Mouse (Mus musculus): ENCODE results near the gene Ttn. TPM values are rescaled to one million over a fixed set of nuclear protein-coding genes. Genes with fewer than 3 reads are reported as not detected.

Gene Ttn
- total and polyA plus RNA-seq, 3 experiments, result 0.22 TPM; not detected in 2

DNA sequence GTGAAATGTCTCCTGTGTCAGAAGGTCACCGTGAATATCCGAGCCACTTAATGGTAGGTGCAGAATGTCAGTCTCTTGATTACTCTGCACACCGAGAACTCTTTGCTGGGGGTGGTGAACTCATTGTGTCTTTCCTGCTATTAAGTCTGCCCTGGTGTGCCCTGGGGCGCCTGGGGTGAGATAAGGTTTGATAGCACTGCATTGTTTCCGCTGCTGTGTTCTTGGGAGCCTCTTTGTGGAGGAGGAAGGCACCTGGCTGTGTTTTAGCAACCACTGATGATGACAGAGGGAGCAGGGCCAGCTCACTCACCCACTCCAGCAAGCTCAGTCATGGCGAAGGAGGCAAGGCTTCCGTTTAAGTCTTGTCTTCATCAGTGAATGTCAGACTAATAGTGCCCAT, 294.2 kb downstream of the Ttn start:
- no peak for ATAC-seq (ENCODE audit: extremely low read depth, insufficient number of reproducible peaks, low FRiP score, poor library complexity, severe bottlenecking)

DNA sequence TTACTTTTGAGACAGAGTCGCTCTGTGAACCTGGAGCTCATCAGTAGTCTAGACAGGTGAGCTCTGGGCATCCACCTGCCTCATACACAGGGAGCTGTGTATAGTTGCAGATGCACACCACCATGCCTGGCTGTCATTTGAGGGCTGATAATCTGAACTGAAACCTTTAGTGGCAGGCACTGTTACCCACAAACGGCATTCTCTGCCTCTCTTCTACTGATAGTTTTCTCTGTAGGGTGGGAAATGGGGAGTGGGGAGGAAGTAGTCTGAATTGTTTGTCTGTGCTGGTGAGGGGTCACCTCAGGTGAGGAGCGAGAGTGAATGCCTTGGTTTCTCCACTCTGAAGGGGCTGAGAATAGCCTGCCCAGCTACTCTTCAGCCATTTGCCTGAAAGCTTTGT, 294.7 kb downstream of the Ttn start:
- ATAC-seq (ENCODE audit: extremely low read depth, insufficient number of reproducible peaks, low FRiP score, poor library complexity, severe bottlenecking), result no peak
- no peak for DNase-seq (ENCODE audit: low spot score)

More for the DNA sequence above, 294.2 kb downstream of the Ttn start:
- no peaks in the 10 kb centered on the region for H3K27me3 ChIP-seq (ENCODE audit: insufficient read depth, low read length)
- H3K9me3 ChIP-seq (replicated peaks), result no peaks in the 10 kb centered on the region
- DNase-seq (ENCODE audit: low spot score), result no peak
- H3K4me1 ChIP-seq (ENCODE audit: insufficient read depth, low read depth, low read length), result no peaks in the 10 kb centered on the region
- peaks cover 93% of the 10 kb centered on the region for H3K36me3 ChIP-seq (replicated peaks)
- TF ChIP-seq POLR2AphosphoS5 (IDR thresholded peaks at IDR 0.05; ENCODE audit: insufficient replicate concordance, low read depth, low read length) (no peak), GATA2 (IDR thresholded peaks at IDR 0.05; ENCODE audit: borderline replicate concordance, low read depth, low read length) (no peak), CTCF (IDR thresholded peaks at IDR 0.05; ENCODE audit: low read depth, low read length) (no peak), TAL1 (conservative IDR thresholded peaks at IDR 0.05; ENCODE audit: low read depth, low read length) (no peak), GATA1 (IDR thresholded peaks at IDR 0.05; ENCODE audit: borderline replicate concordance, low read length) (no peak)
- H3K4me3 ChIP-seq (ENCODE audit: low read depth, low read length), result no peak overlapping the region

DNA sequence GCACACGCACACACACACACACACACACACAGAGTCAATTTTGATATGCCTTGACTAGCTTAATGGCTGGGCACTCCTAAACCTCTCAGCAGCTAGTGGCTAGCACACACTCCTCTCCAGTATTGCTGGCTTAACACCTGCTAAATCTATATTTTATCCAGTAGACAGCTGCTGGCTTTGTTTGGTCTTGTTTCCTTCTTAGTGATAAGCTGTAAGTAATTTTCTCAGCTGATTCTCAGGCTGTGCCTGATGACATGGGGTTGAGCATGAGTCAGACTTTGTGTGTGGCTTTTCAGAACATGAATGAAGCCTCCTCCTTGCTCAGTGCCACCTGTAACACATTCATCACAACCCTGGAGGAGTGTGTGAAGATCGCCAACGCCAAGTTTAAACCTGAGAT, 295.4 kb downstream of the Ttn start:
- Histone ChIP-seq H3K4me1 (ENCODE audit: insufficient read depth, low read depth, low read length) (no peaks in the 10 kb centered on the region), H3K4me3 (ENCODE audit: low read depth, low read length) (no peak overlapping the region), H3K36me3 (replicated peaks) (peaks cover 93% of the 10 kb centered on the region), H3K9me3 (replicated peaks) (no peaks in the 10 kb centered on the region), H3K27me3 (ENCODE audit: insufficient read depth, low read length) (no peaks in the 10 kb centered on the region)
- no peak for TF ChIP-seq CTCF (IDR thresholded peaks at IDR 0.05; ENCODE audit: low read depth, low read length)
- no peak for TF ChIP-seq GATA2 (IDR thresholded peaks at IDR 0.05; ENCODE audit: borderline replicate concordance, low read depth, low read length)
- no peak for TF ChIP-seq TAL1 (conservative IDR thresholded peaks at IDR 0.05; ENCODE audit: low read depth, low read length)
- no peak for TF ChIP-seq GATA1 (IDR thresholded peaks at IDR 0.05; ENCODE audit: borderline replicate concordance, low read length)
- TF ChIP-seq POLR2AphosphoS5 (IDR thresholded peaks at IDR 0.05; ENCODE audit: insufficient replicate concordance, low read depth, low read length), result no peak
- ATAC-seq (ENCODE audit: extremely low read depth, insufficient number of reproducible peaks, low FRiP score, poor library complexity, severe bottlenecking) (no peak), DNase-seq (ENCODE audit: low spot score) (no peak)

More for the DNA sequence above, 294.7 kb downstream of the Ttn start:
- no peaks in the 10 kb centered on the region for H3K27me3 ChIP-seq (ENCODE audit: insufficient read depth, low read length)
- no peaks in the 10 kb centered on the region for H3K4me1 ChIP-seq (ENCODE audit: insufficient read depth, low read depth, low read length)
- TF ChIP-seq GATA2 (IDR thresholded peaks at IDR 0.05; ENCODE audit: borderline replicate concordance, low read depth, low read length) (no peak), TAL1 (conservative IDR thresholded peaks at IDR 0.05; ENCODE audit: low read depth, low read length) (no peak), CTCF (IDR thresholded peaks at IDR 0.05; ENCODE audit: low read depth, low read length) (no peak), POLR2AphosphoS5 (IDR thresholded peaks at IDR 0.05; ENCODE audit: insufficient replicate concordance, low read depth, low read length) (no peak), GATA1 (IDR thresholded peaks at IDR 0.05; ENCODE audit: borderline replicate concordance, low read length) (no peak)
- no peak overlapping the region for H3K4me3 ChIP-seq (ENCODE audit: low read depth, low read length)
- peaks cover 93% of the 10 kb centered on the region for H3K36me3 ChIP-seq (replicated peaks)
- H3K9me3 ChIP-seq (replicated peaks), result no peaks in the 10 kb centered on the region

DNA sequence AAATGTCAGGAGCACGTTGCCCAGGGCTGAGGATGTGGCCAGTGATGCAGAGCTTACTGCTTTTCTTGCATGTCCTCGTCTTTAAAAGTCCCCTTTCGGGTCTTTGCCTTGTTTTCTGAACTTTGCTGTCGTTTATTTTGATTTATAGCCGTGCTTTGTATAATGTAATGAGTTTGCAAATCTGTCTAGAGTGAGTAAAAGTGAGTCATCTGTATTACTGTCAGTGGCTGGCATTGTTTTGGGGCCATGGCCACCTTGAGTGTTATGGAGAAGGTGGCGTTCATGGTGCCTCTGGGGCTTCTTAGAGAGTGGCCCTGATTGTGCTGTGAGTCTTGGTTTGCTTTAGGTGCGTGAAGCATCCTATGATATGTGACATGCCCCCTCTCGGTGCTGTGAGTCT, 300.0 kb downstream of the Ttn start:
- no peak for TF ChIP-seq TAL1 (conservative IDR thresholded peaks at IDR 0.05; ENCODE audit: low read depth, low read length)
- TF ChIP-seq CTCF (IDR thresholded peaks at IDR 0.05; ENCODE audit: low read depth, low read length), result no peak
- TF ChIP-seq GATA1 (IDR thresholded peaks at IDR 0.05; ENCODE audit: borderline replicate concordance, low read length), result no peak
- no peak for TF ChIP-seq GATA2 (IDR thresholded peaks at IDR 0.05; ENCODE audit: borderline replicate concordance, low read depth, low read length)
- no peak for TF ChIP-seq POLR2AphosphoS5 (IDR thresholded peaks at IDR 0.05; ENCODE audit: insufficient replicate concordance, low read depth, low read length)
- H3K36me3 ChIP-seq (replicated peaks), result peaks cover 94% of the 10 kb centered on the region
- H3K9me3 ChIP-seq (replicated peaks), result no peaks in the 10 kb centered on the region
- H3K4me1 ChIP-seq (ENCODE audit: insufficient read depth, low read depth, low read length), result peaks cover 8% of the 10 kb centered on the region
- ATAC-seq (ENCODE audit: extremely low read depth, insufficient number of reproducible peaks, low FRiP score, poor library complexity, severe bottlenecking) (no peak), DNase-seq (ENCODE audit: low spot score) (no peak)
- no peak overlapping the region for H3K4me3 ChIP-seq (ENCODE audit: low read depth, low read length)
- no peaks in the 10 kb centered on the region for H3K27me3 ChIP-seq (ENCODE audit: insufficient read depth, low read length)

DNA sequence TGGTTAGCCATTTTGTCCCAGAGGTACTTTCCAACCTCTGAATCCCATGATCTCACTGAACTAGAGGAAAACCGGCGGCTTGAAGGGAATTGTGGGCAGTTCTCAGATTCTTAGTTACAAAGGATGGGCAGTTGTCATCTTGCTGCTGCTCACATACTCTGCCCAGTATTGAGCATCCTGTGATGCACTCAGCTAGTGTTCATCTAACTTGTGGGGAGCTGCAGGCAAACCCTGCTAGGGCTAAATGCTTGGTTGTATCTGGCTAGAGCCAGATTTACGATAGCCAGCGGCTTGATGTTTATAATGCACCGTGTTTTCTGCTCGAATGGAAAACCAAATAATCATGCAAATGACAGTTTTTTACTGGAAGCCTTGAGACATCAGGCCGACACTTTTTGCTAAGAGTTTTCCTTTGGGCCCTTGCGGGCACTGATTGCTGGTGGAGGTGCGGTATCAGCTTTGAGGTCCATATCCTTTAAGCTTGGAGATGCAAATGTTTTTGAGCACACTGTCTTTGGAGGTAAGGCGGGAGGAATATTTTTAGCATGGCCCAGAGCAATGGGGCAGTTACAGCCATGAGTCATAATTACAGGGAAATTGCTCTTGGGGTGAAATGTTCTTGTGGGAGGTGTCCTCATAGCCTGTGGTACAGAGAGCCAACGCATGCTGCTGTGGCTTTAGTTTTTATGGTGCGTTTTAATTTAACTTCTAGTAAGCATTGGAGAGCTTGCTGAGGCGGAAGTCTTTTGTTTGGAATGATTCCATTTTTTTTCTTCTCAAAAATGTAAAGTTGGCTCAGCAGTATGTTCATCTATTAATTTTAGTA, 305.7 kb downstream of the Ttn start:
- Histone ChIP-seq H3K4me3 (ENCODE audit: low read depth, low read length) (peak overlapping the region; percentile 84), H3K36me3 (replicated peaks) (peaks cover 48% of the 10 kb centered on the region), H3K27me3 (ENCODE audit: insufficient read depth, low read length) (no peaks in the 10 kb centered on the region), H3K4me1 (ENCODE audit: insufficient read depth, low read depth, low read length) (peaks cover 48% of the 10 kb centered on the region), H3K9me3 (replicated peaks) (no peaks in the 10 kb centered on the region)
- ATAC-seq (ENCODE audit: extremely low read depth, insufficient number of reproducible peaks, low FRiP score, poor library complexity, severe bottlenecking), result no peak
- TF ChIP-seq GATA1 (IDR thresholded peaks at IDR 0.05; ENCODE audit: borderline replicate concordance, low read length), result no peak
- DNase-seq (ENCODE audit: low spot score), result no peak

DNA sequence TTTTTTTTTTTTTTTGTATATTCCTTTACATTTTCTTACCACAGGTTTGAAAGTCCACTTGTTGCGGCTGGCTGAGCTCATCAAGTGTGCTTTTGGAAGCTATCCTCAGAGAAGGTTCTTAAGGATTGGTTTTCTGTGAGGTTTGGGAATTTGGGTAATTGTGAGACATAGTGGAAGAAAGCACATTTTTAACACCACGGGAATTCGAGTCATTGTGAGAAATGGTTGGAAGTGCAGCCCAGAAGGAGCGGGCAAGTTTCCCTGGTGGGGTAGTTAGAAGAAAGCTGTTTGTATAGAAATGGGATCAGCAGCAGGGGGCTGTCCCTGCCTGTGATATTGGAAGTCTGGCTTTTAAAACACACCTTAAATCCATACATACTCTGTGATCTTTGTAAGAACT, 306.4 kb downstream of the Ttn start:
- DNase-seq (ENCODE audit: low spot score), result no peak
- H3K9me3 ChIP-seq (replicated peaks), result no peaks in the 10 kb centered on the region
- no peak for ATAC-seq (ENCODE audit: extremely low read depth, insufficient number of reproducible peaks, low FRiP score, poor library complexity, severe bottlenecking)
- TF ChIP-seq TAL1 (conservative IDR thresholded peaks at IDR 0.05; ENCODE audit: low read depth, low read length), result no peak
- no peak for TF ChIP-seq POLR2AphosphoS5 (IDR thresholded peaks at IDR 0.05; ENCODE audit: insufficient replicate concordance, low read depth, low read length)
- no peak for TF ChIP-seq GATA2 (IDR thresholded peaks at IDR 0.05; ENCODE audit: borderline replicate concordance, low read depth, low read length)
- TF ChIP-seq CTCF (IDR thresholded peaks at IDR 0.05; ENCODE audit: low read depth, low read length), result no peak
- TF ChIP-seq GATA1 (IDR thresholded peaks at IDR 0.05; ENCODE audit: borderline replicate concordance, low read length), result no peak
- H3K4me1 ChIP-seq (ENCODE audit: insufficient read depth, low read depth, low read length), result peaks cover 49% of the 10 kb centered on the region
- peak overlapping the region; percentile 84 for H3K4me3 ChIP-seq (ENCODE audit: low read depth, low read length)
- no peaks in the 10 kb centered on the region for H3K27me3 ChIP-seq (ENCODE audit: insufficient read depth, low read length)
- peaks cover 43% of the 10 kb centered on the region for H3K36me3 ChIP-seq (replicated peaks)
